Mouse (Mus musculus) kidney, adult 2 months (tissue): ENCODE data around the gene Sorcs2.

Source experiments
- CTCF ChIP-seq: fragments of 200-500 bp; conservative IDR thresholded peaks from 2 replicates; pipeline ENCODE4 v1.5.1; 2011; ENCODE audit warnings: low read depth, mild to moderate bottlenecking, control low read depth, low read length, moderate library complexity, mixed read lengths; ENCODE audit not compliant: insufficient read depth, insufficient read length
- POLR2A ChIP-seq: fragments of 200-500 bp; IDR thresholded peaks from one replicate; pipeline ENCODE4 v1.6.1; 2011; ENCODE audit warnings: low read depth, low read length, control low read depth

GRCm38 (mm10) chr5:36194631-36195030 lies 203.3 kb downstream of the Sorcs2 start:
- TF ChIP-seq POLR2A (no peak), CTCF (no peak)
